Mouse (Mus musculus): Measurements from ENCODE around the gene Cnih4.

Cnih4 gene

GRCm38 (mm10) chr1:181211403-181211919 is 67.0 kb downstream of the Cnih4 start:
- peak; percentile 19 for DNase-seq (ENCODE audit: low spot score)

DNA sequence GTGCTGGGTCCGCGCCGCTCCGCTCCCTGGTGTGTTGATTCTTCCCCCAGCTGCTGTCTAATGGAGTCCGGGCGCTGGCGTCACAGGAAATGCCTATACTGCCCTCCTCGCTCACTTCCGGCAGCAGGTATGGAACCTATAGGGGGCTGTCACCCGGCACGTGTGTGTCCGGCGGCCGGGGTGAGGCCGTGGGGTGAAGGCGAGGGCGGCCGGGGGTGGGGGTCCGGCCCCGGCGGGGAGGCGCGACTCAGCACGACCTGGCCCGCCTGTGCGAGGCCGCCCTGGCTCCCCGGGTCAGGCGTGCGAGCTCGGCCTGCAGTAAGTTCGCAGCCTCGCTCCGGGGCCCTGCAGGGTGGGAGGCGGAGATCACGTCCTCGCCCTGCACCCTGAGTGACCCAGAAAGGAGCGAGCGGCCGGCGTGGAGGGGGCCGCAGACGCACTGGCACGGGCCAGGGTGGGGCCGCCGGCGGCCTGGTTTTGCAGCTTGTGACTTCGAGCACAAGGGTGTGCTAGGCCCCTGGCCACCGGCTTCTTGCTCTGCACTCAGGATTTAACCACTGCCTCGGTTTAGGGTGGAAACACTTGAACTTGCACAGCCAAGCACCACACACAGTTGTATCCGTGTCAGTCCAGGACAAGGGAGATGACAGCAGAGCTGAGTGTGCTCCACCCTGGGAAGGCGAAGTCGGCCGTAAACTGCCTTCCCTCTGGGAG is 67.6 kb downstream of the Cnih4 start, which contains the start of gene Wdr26:
Wdr26 (minus strand) TSS at position 82 of the 714 bp plus-strand sequence.
- peak; percentile 80 for DNase-seq (ENCODE audit: low spot score)

- DNase-seq (ENCODE audit: low spot score): no peak
Measured at GRCm38 (mm10) chr1:181214296-181215035, 70.0 kb downstream of the Cnih4 start.

DNA sequence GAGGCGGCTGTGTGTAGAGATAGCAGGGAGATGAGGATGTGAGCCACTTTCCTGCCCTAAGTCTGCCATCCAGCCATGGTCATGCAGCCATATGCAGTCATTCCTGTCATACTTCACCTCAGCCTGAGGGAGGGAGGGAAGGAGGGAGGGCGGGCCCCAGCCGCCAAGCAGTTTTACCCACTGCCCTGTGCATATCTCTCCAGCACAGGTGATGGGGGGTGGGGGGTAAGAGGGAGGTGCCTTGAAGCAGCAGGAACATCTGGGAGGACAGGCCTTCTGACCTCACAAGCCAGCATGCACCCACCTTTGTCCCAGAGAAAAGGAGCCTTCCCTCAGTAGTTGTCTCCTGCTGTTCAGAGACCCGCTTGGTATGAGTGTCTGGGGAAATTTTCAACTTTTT is 71.8 kb downstream of the Cnih4 start:
- DNase-seq (ENCODE audit: low spot score): no peak

All from adipocyte (in vitro differentiated cells).